Mouse (Mus musculus): ENCODE results near the gene Ppp2r1b. TPM values are rescaled to one million over a fixed set of nuclear protein-coding genes. Genes with fewer than 3 reads are reported as not detected.

Gene Ppp2r1b
- polyA plus RNA-seq, 1 experiment = 56.4 TPM

- no peaks in the 10 kb centered on the region for H3K27me3 ChIP-seq (ENCODE audit: control insufficient read depth, insufficient read depth, low read length, poor library complexity, severe bottlenecking)
- H3K27ac ChIP-seq (ENCODE audit: insufficient read depth, low read length) = peak overlapping the region; percentile 22
- H3K4me3 ChIP-seq (ENCODE audit: low read depth, low read length) = no peak overlapping the region
- H3K9ac ChIP-seq (ENCODE audit: low read depth, poor library complexity, severe bottlenecking) = peak overlapping the region; percentile 90
- TF ChIP-seq EP300 (IDR thresholded peaks at IDR 0.05; ENCODE audit: insufficient read depth, low read depth, low read length) (no peak), CTCF (IDR thresholded peaks at IDR 0.05; ENCODE audit: low read depth, low read length) (no peak), POLR2A (IDR thresholded peaks at IDR 0.05; ENCODE audit: insufficient read depth, low read length) (no peak)
- no peaks in the 10 kb centered on the region for H3K4me1 ChIP-seq (ENCODE audit: control insufficient read depth, insufficient read depth, low read length)
- no peaks in the 10 kb centered on the region for H3K9me3 ChIP-seq (replicated peaks; ENCODE audit: control insufficient read depth, insufficient read depth, low read length, poor library complexity, severe bottlenecking)
- peaks cover 20% of the 10 kb centered on the region for H3K36me3 ChIP-seq (ENCODE audit: control insufficient read depth, insufficient read depth, low read length, poor library complexity, severe bottlenecking)
Observed at GRCm38 (mm10) chr9:50855780-50856179, 10.7 kb downstream of the Ppp2r1b start.

GRCm38 (mm10) chr9:50856341-50857081 is 11.4 kb downstream of the Ppp2r1b start:
- peaks cover 28% of the 10 kb centered on the region for H3K36me3 ChIP-seq (ENCODE audit: control insufficient read depth, insufficient read depth, low read length, poor library complexity, severe bottlenecking)
- peak overlapping the region; percentile 90 for H3K9ac ChIP-seq (ENCODE audit: low read depth, poor library complexity, severe bottlenecking)
- no peaks in the 10 kb centered on the region for H3K9me3 ChIP-seq (replicated peaks; ENCODE audit: control insufficient read depth, insufficient read depth, low read length, poor library complexity, severe bottlenecking)
- no peaks in the 10 kb centered on the region for H3K27me3 ChIP-seq (ENCODE audit: control insufficient read depth, insufficient read depth, low read length, poor library complexity, severe bottlenecking)
- H3K4me1 ChIP-seq (ENCODE audit: control insufficient read depth, insufficient read depth, low read length) = no peaks in the 10 kb centered on the region
- peak overlapping the region; percentile 22 for H3K27ac ChIP-seq (ENCODE audit: insufficient read depth, low read length)
- TF ChIP-seq POLR2A (IDR thresholded peaks at IDR 0.05; ENCODE audit: insufficient read depth, low read length) (peak; percentile 70), EP300 (IDR thresholded peaks at IDR 0.05; ENCODE audit: insufficient read depth, low read depth, low read length) (no peak)
- H3K4me3 ChIP-seq (ENCODE audit: low read depth, low read length) = peak overlapping the region; percentile 90

GRCm38 (mm10) chr9:50857082-50857641 is 12.1 kb downstream of the Ppp2r1b start:
- Histone ChIP-seq H3K9ac (ENCODE audit: low read depth, poor library complexity, severe bottlenecking) (peak overlapping the region; percentile 90), H3K4me3 (ENCODE audit: low read depth, low read length) (peak overlapping the region; percentile 90), H3K9me3 (replicated peaks; ENCODE audit: control insufficient read depth, insufficient read depth, low read length, poor library complexity, severe bottlenecking) (no peaks in the 10 kb centered on the region), H3K4me1 (ENCODE audit: control insufficient read depth, insufficient read depth, low read length) (no peaks in the 10 kb centered on the region), H3K27me3 (ENCODE audit: control insufficient read depth, insufficient read depth, low read length, poor library complexity, severe bottlenecking) (no peaks in the 10 kb centered on the region), H3K36me3 (ENCODE audit: control insufficient read depth, insufficient read depth, low read length, poor library complexity, severe bottlenecking) (peaks cover 34% of the 10 kb centered on the region), H3K27ac (ENCODE audit: insufficient read depth, low read length) (no peak overlapping the region)
- TF ChIP-seq POLR2A (IDR thresholded peaks at IDR 0.05; ENCODE audit: insufficient read depth, low read length) = no peak
- TF ChIP-seq CTCF (IDR thresholded peaks at IDR 0.05; ENCODE audit: low read depth, low read length) = no peak
- no peak for TF ChIP-seq EP300 (IDR thresholded peaks at IDR 0.05; ENCODE audit: insufficient read depth, low read depth, low read length)

- Histone ChIP-seq H3K9ac (ENCODE audit: low read depth, poor library complexity, severe bottlenecking) (no peak overlapping the region), H3K4me3 (ENCODE audit: low read depth, low read length) (no peak overlapping the region), H3K36me3 (ENCODE audit: control insufficient read depth, insufficient read depth, low read length, poor library complexity, severe bottlenecking) (peaks cover 48% of the 10 kb centered on the region), H3K27ac (ENCODE audit: insufficient read depth, low read length) (no peak overlapping the region), H3K4me1 (ENCODE audit: control insufficient read depth, insufficient read depth, low read length) (no peaks in the 10 kb centered on the region), H3K27me3 (ENCODE audit: control insufficient read depth, insufficient read depth, low read length, poor library complexity, severe bottlenecking) (no peaks in the 10 kb centered on the region), H3K9me3 (replicated peaks; ENCODE audit: control insufficient read depth, insufficient read depth, low read length, poor library complexity, severe bottlenecking) (no peaks in the 10 kb centered on the region)
- TF ChIP-seq CTCF (IDR thresholded peaks at IDR 0.05; ENCODE audit: low read depth, low read length) = no peak
- TF ChIP-seq POLR2A (IDR thresholded peaks at IDR 0.05; ENCODE audit: insufficient read depth, low read length) = no peak
- no peak for TF ChIP-seq EP300 (IDR thresholded peaks at IDR 0.05; ENCODE audit: insufficient read depth, low read depth, low read length)
Observed at GRCm38 (mm10) chr9:50858681-50859080, 13.6 kb downstream of the Ppp2r1b start.

GRCm38 (mm10) chr9:50861119-50861839 is 16.2 kb downstream of the Ppp2r1b start:
- Histone ChIP-seq H3K4me1 (ENCODE audit: control insufficient read depth, insufficient read depth, low read length) (no peaks in the 10 kb centered on the region), H3K9me3 (replicated peaks; ENCODE audit: control insufficient read depth, insufficient read depth, low read length, poor library complexity, severe bottlenecking) (no peaks in the 10 kb centered on the region), H3K9ac (ENCODE audit: low read depth, poor library complexity, severe bottlenecking) (no peak overlapping the region), H3K36me3 (ENCODE audit: control insufficient read depth, insufficient read depth, low read length, poor library complexity, severe bottlenecking) (peaks cover 56% of the 10 kb centered on the region), H3K27ac (ENCODE audit: insufficient read depth, low read length) (no peak overlapping the region), H3K4me3 (ENCODE audit: low read depth, low read length) (no peak overlapping the region), H3K27me3 (ENCODE audit: control insufficient read depth, insufficient read depth, low read length, poor library complexity, severe bottlenecking) (no peaks in the 10 kb centered on the region)
- TF ChIP-seq CTCF (IDR thresholded peaks at IDR 0.05; ENCODE audit: low read depth, low read length) (no peak), POLR2A (IDR thresholded peaks at IDR 0.05; ENCODE audit: insufficient read depth, low read length) (no peak), EP300 (IDR thresholded peaks at IDR 0.05; ENCODE audit: insufficient read depth, low read depth, low read length) (no peak)

Measured in ES-Bruce4 (cell line).